In genomic region chr1:34033958-34034357, GRCm38 (mm10) we compare ENCODE assay signal across 21 mouse cellular contexts.
DNase-seq lines count a peak whose midpoint lies in the region; ATAC-seq lines count a peak whose summit lies in the region.
"Had no signal": no experiment of that assay in that cellular context is flagged by ENCODE, and none has a peak within 500 bp of the region (broad histone marks: within the 10 kb centered on the region; RNA-seq: fewer than 3 reads in every experiment).

No protein-coding gene starts in this region.

- no peak overlapping the region for H3K4me3 ChIP-seq in heart, embryonic 11.5 days (ENCODE audit: low read depth, low read length)
- H3K4me3 ChIP-seq: embryonic facial prominence, embryonic 12.5 days; embryonic facial prominence, embryonic 15.5 days; forebrain, embryonic 15.5 days; heart, adult 2 months; heart, embryonic 10.5 days; hindbrain, embryonic 12.5 days; hindbrain, embryonic 15.5 days had no signal

- 77% methylated on average over 3 of the region's 3 CpGs for WGBS in heart, embryonic 11.5 days (ENCODE audit: insufficient replicate concordance)

- H3K36me3 ChIP-seq in heart, embryonic 11.5 days (ENCODE audit: control insufficient read depth, insufficient read depth, low read length): no peaks in the 10 kb centered on the region
- H3K36me3 ChIP-seq: embryonic facial prominence, embryonic 12.5 days; embryonic facial prominence, embryonic 15.5 days; forebrain, embryonic 15.5 days; heart, embryonic 10.5 days; hindbrain, embryonic 12.5 days; hindbrain, embryonic 15.5 days had no signal

- H3K9ac ChIP-seq in heart, embryonic 11.5 days (ENCODE audit: low read depth, low read length): no peak overlapping the region
- H3K9ac ChIP-seq: embryonic facial prominence, embryonic 12.5 days; embryonic facial prominence, embryonic 15.5 days; forebrain, embryonic 15.5 days; hindbrain, embryonic 12.5 days; hindbrain, embryonic 15.5 days had no signal

- no peak overlapping the region for H3K27ac ChIP-seq in heart, embryonic 11.5 days (ENCODE audit: low read depth, low read length)
- H3K27ac ChIP-seq: embryonic facial prominence, embryonic 12.5 days; embryonic facial prominence, embryonic 15.5 days; forebrain, embryonic 15.5 days; heart, adult 2 months; hindbrain, embryonic 12.5 days; hindbrain, embryonic 15.5 days had no signal

- no peaks in the 10 kb centered on the region for H3K9me3 ChIP-seq in heart, embryonic 11.5 days (replicated peaks; ENCODE audit: control insufficient read depth, low read length)
- H3K9me3 ChIP-seq: embryonic facial prominence, embryonic 12.5 days; embryonic facial prominence, embryonic 15.5 days; forebrain, embryonic 15.5 days; heart, embryonic 10.5 days; hindbrain, embryonic 12.5 days; hindbrain, embryonic 15.5 days had no signal

- no peak overlapping the region for H3K4me2 ChIP-seq in heart, embryonic 11.5 days
- H3K4me2 ChIP-seq: embryonic facial prominence, embryonic 12.5 days; embryonic facial prominence, embryonic 15.5 days; forebrain, embryonic 15.5 days; hindbrain, embryonic 12.5 days; hindbrain, embryonic 15.5 days had no signal

- peaks cover 17% of the 10 kb centered on the region; the same call in 1 of the 2 replicates for H3K4me1 ChIP-seq in heart, embryonic 11.5 days (ENCODE audit: control insufficient read depth, insufficient read depth, low read length)
- H3K4me1 ChIP-seq: forebrain, embryonic 15.5 days had no signal

- DNase-seq in cerebellum, adult 9-10 months: peak; percentile 62
- DNase-seq in cerebellum, postnatal 10 days: no peak
- DNase-seq in heart, adult 11 months: peak; percentile 68
- peak; percentile 65 for DNase-seq in brain, adult 2 months (ENCODE audit: low read depth, low spot score)
- DNase-seq in frontal cortex, postnatal 10 days (ENCODE audit: low spot score in 2 of 2): no peak
- DNase-seq: adrenal gland, adult 8-10 months; adrenal gland, postnatal 25 days; cerebellum, postnatal 14 days; gastrocnemius, postnatal 25 days; heart, adult 2 months; kidney, adult 2 months had no signal

- no peak for ATAC-seq in heart, embryonic 11.5 days (replicated peaks; ENCODE audit: insufficient number of reproducible peaks, low FRiP score, low TSS enrichment)
- ATAC-seq: activated CD4-positive, CD25-positive, alpha-beta regulatory T cell, adult 4 months; CD4-positive, CD25-positive, alpha-beta regulatory T cell, adult 4 months; forebrain, embryonic 15.5 days; intestine, postnatal 0 days had no signal

- H3K27me3 ChIP-seq in heart, embryonic 11.5 days (ENCODE audit: control insufficient read depth, insufficient read depth, low read length): no peaks in the 10 kb centered on the region
- H3K27me3 ChIP-seq: embryonic facial prominence, embryonic 12.5 days; embryonic facial prominence, embryonic 15.5 days; forebrain, embryonic 15.5 days; hindbrain, embryonic 12.5 days; hindbrain, embryonic 15.5 days had no signal

Comparison
In these comparisons a context has a peak if more than half of its experiments do, and no peak if none do; other contexts are left out.
1. DNase-seq: peak in cerebellum, adult 9-10 months (single experiment), heart, adult 11 months (single experiment) and brain, adult 2 months (single experiment); none in cerebellum, postnatal 10 days (0 of 2) and frontal cortex, postnatal 10 days (0 of 2).